Mouse (Mus musculus) Patski (cell line): ENCODE data around the gene Arhgap42. TPM values are rescaled to one million over a fixed set of nuclear protein-coding genes. Genes with fewer than 3 reads are reported as not detected.

Source experiments
- ATAC-seq: fragments of 100-300 bp; one replicate; pipeline ENCODE4 v1.8.0; 2021
- CTCF ChIA-PET: fragments of 350-600 bp; sonication (Branson Sonifier 250); formaldehyde crosslinking; loops from one replicate; lab custom pipeline; 2022; ENCODE audit warnings: inconsistent platforms; lab: Charles Lee
- POLR2A ChIA-PET: fragments of 350-600 bp; sonication (Branson Sonifier 250); formaldehyde crosslinking; loops from one replicate; lab custom pipeline; 2022; ENCODE audit warnings: antibody characterized with exemption, inconsistent platforms; lab: Charles Lee
- DNase-seq: peaks from one replicate; pipeline ENCODE4 v3.0.0-alpha.2; 2011; ENCODE audit warnings: low read depth, low spot score
- H3K27me3 ChIP-seq: fragments of 371-371 bp; one replicate; pipeline ENCODE4 v1.5.1; 2021
- CTCF ChIP-seq: fragments of 100-300 bp; IDR thresholded peaks from one replicate; pipeline ENCODE4 v1.5.1; 2021
- in situ Hi-C: fragments of 300-500 bp; cut with MboI; formaldehyde crosslinking; loops from 3 replicates; pipeline ENCODE4 v1.11.1; 2018; ENCODE audit warnings: low pct_unique_long_range_greater_than_20kb, mixed read lengths
- polyA plus RNA-seq: library from polyadenylated mRNA; unstranded; gene quantifications from one replicate; pipeline ENCODE4 v1.2.3, GENCODE M21; 2021

Gene Arhgap42
- polyA plus RNA-seq, 1 experiment from 2014 or later = 39.3 TPM

GRCm38 (mm10) chr9:9107697-9108096 is 131.2 kb downstream of the Arhgap42 start:
- ChIA-PET CTCF (no interaction called here), POLR2A (no interaction called here)
- DNase-seq (no peak), ATAC-seq (no peak)
- no peaks in the 10 kb centered on the region for H3K27me3 ChIP-seq
- in situ Hi-C loops = loop anchor here (25.0 kb wide), 1 partner anchor 1920 kb away; the partner anchor contains the start of genes Dcun1d5 and Dync2h1
- TF ChIP-seq CTCF = no peak

- no peak for DNase-seq
These were observed 134.1 kb downstream of the Arhgap42 start for GRCm38 (mm10) chr9:9104761-9105160.

GRCm38 (mm10) chr9:9102158-9102514 is 136.8 kb downstream of the Arhgap42 start:
- in situ Hi-C loops = loop anchor here (25.0 kb wide), 1 partner anchor 1915 kb away; the partner anchor contains the start of genes Dcun1d5 and Dync2h1

More at GRCm38 (mm10) chr9:9104761-9105160, 134.1 kb downstream of the Arhgap42 start:
- CTCF ChIA-PET = interaction anchor here (1.4 to 1.5 kb wide), 2 partner anchors 10 to 16 kb away, joined by 3 read pairs; no protein-coding TSS in a partner anchor
- no peaks in the 10 kb centered on the region for H3K27me3 ChIP-seq
- no peak for TF ChIP-seq CTCF
- POLR2A ChIA-PET = interaction anchor here (0.5 kb wide), 1 partner anchor 30 kb away, joined by 3 read pairs; no protein-coding TSS in a partner anchor
- ATAC-seq = peak; percentile 22
- in situ Hi-C loops = loop anchor here (25.0 kb wide), 1 partner anchor 1917 kb away; the partner anchor contains the start of genes Dcun1d5 and Dync2h1

GRCm38 (mm10) chr9:9101482-9102157 is 137.3 kb downstream of the Arhgap42 start:
- in situ Hi-C loops = loop anchor here (25.0 kb wide), 1 partner anchor 1914 kb away; the partner anchor contains the start of genes Dcun1d5 and Dync2h1
- peak; percentile 64 for DNase-seq
- ChIA-PET POLR2A (no interaction called here), CTCF (interaction anchor here (1.1 to 2.4 kb wide), 3 partner anchors 24 to 137 kb away, joined by 3 to 7 read pairs (median 3); partner anchors contain the start of gene Arhgap42)
- H3K27me3 ChIP-seq = no peaks in the 10 kb centered on the region
- no peak for TF ChIP-seq CTCF
- ATAC-seq = peak; percentile 93

More at GRCm38 (mm10) chr9:9102158-9102514, 136.8 kb downstream of the Arhgap42 start:
- ChIA-PET POLR2A (no interaction called here), CTCF (interaction anchor here (1.1 to 2.4 kb wide), 2 partner anchors 23 to 136 kb away, joined by 3 to 7 read pairs; partner anchors contain the start of gene Arhgap42)
- no peak for DNase-seq
- no peaks in the 10 kb centered on the region for H3K27me3 ChIP-seq
- ATAC-seq = no peak
- TF ChIP-seq CTCF = no peak

- H3K27me3 ChIP-seq = no peaks in the 10 kb centered on the region
- peak; percentile 68 for ATAC-seq
- in situ Hi-C loops = loop anchor here (25.0 kb wide), 1 partner anchor 1914 kb away; the partner anchor contains the start of genes Dcun1d5 and Dync2h1
- no peak for DNase-seq
- ChIA-PET CTCF (interaction anchor here (1.3 to 2.4 kb wide), 2 partner anchors 125 to 137 kb away, joined by 3 to 7 read pairs; partner anchors contain the start of gene Arhgap42), POLR2A (interaction anchor here (0.6 kb wide), 1 partner anchor 60 kb away, joined by 3 read pairs; no protein-coding TSS in a partner anchor)
- no peak for TF ChIP-seq CTCF
These were observed 137.8 kb downstream of the Arhgap42 start for GRCm38 (mm10) chr9:9101055-9101454.

- DNase-seq = no peak
- H3K27me3 ChIP-seq = no peaks in the 10 kb centered on the region
- ChIA-PET CTCF (interaction anchor here (1.0 to 1.4 kb wide), 2 partner anchors 103 to 132 kb away, joined by 3 to 4 read pairs; no protein-coding TSS in a partner anchor), POLR2A (no interaction called here)
- no peak for ATAC-seq
- TF ChIP-seq CTCF = no peak
- in situ Hi-C loops = no loop called here
These were observed 141.1 kb downstream of the Arhgap42 start for GRCm38 (mm10) chr9:9097835-9098234.

- in situ Hi-C loops = no loop called here
- POLR2A ChIA-PET = no interaction called here
- no peak for TF ChIP-seq CTCF
- H3K27me3 ChIP-seq = no peaks in the 10 kb centered on the region
- ATAC-seq (no peak), DNase-seq (no peak)
- CTCF ChIA-PET = interaction anchor here (1.0 kb wide), 1 partner anchor 104 kb away, joined by 3 read pairs; no protein-coding TSS in a partner anchor
These were observed 142.1 kb downstream of the Arhgap42 start for GRCm38 (mm10) chr9:9096761-9097160.

GRCm38 (mm10) chr9:9093096-9093495 is 145.8 kb downstream of the Arhgap42 start:
- ChIA-PET CTCF (interaction anchor here (0.9 kb wide), 1 partner anchor 24 kb away, joined by 3 read pairs; no protein-coding TSS in a partner anchor), POLR2A (no interaction called here)
- peak; percentile 42 for DNase-seq

GRCm38 (mm10) chr9:9083441-9083840 is 155.5 kb downstream of the Arhgap42 start:
- ATAC-seq (no peak), DNase-seq (no peak)
- TF ChIP-seq CTCF = peak; percentile 42
- no peaks in the 10 kb centered on the region for H3K27me3 ChIP-seq
- CTCF ChIA-PET = interaction anchor here (1.0 to 1.1 kb wide), 3 partner anchors 134 to 289 kb away, joined by 3 read pairs; no protein-coding TSS in a partner anchor
- POLR2A ChIA-PET = no interaction called here
- in situ Hi-C loops = no loop called here

More at GRCm38 (mm10) chr9:9093096-9093495, 145.8 kb downstream of the Arhgap42 start:
- no peak for TF ChIP-seq CTCF
- in situ Hi-C loops = no loop called here
- H3K27me3 ChIP-seq = no peaks in the 10 kb centered on the region
- peak; percentile 83 for ATAC-seq

DNA sequence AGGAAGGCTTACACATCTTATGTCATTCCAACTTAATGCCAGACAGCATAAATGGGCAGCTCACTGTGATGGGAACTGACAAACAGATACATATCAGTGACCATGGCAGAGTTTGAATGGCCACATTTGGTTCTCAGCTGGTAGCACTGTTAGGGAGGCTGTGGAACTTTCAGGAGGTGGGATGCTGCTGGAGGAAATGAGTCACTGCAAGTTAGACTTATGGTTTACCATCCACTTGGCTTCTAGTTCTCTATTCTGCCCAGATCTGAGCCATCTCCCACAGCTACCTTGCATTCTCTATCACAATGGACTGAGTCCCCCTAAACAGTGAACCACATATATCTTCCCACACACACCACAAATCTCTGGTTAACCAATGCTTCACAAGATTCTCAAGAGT is 186.0 kb downstream of the Arhgap42 start:
- DNase-seq = no peak
- POLR2A ChIA-PET = no interaction called here
- CTCF ChIA-PET = no interaction called here
- ATAC-seq = no peak
- H3K27me3 ChIP-seq = no peaks in the 10 kb centered on the region
- no peak for TF ChIP-seq CTCF
- in situ Hi-C loops = no loop called here
